ENCODE assay signal across 24 mouse cellular contexts in the genomic region with DNA sequence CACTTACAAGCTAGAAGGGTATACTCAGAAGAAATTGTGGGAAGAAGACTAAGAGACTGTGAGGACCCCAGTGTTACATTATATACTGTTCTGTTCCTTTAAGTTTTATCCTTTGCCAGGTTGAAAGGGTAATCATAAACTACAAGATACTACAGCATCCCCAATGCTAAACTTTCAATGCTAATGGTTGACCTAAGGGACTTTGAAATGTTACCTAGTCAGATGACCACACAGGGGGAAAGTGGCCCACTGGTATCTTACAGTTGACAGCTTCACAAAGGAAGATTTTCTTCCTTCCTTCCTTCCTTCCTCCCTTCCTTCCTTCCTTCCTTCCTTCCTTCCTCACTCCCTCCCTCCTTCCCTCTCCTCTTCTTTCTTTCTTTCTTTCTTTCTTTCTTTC. TPM values are rescaled to one million over a fixed set of nuclear protein-coding genes. Genes with fewer than 3 reads are reported as not detected.
"Had no signal": no experiment of that assay in that cellular context is flagged by ENCODE, and none has a peak within 500 bp of the region (broad histone marks: within the 10 kb centered on the region; RNA-seq: fewer than 3 reads in every experiment).

No protein-coding gene starts in this region.

- H3K9me3 ChIP-seq: heart, embryonic 10.5 days; heart, embryonic 12.5 days; hindbrain, embryonic 10.5 days; hindbrain, embryonic 12.5 days; intestine, embryonic 15.5 days; limb, embryonic 10.5 days; limb, embryonic 12.5 days; liver, embryonic 13.5 days; liver, embryonic 15.5 days had no signal

- H3K36me3 ChIP-seq: heart, embryonic 10.5 days; heart, embryonic 12.5 days; hindbrain, embryonic 10.5 days; hindbrain, embryonic 12.5 days; intestine, embryonic 15.5 days; limb, embryonic 10.5 days; limb, embryonic 12.5 days; liver, embryonic 13.5 days; liver, embryonic 15.5 days had no signal

- H3K9ac ChIP-seq: heart, embryonic 12.5 days; hindbrain, embryonic 12.5 days; hindbrain, embryonic 14.5 days; intestine, embryonic 15.5 days; limb, embryonic 12.5 days; liver, embryonic 13.5 days; liver, embryonic 15.5 days; liver, postnatal 0 days had no signal

- H3K4me1 ChIP-seq: hindbrain, embryonic 10.5 days; hindbrain, embryonic 12.5 days; intestine, embryonic 15.5 days; limb, embryonic 10.5 days; limb, embryonic 12.5 days; liver, embryonic 13.5 days; liver, embryonic 15.5 days had no signal

- H3K4me3 ChIP-seq: gastrocnemius, adult 2 months; heart, embryonic 10.5 days; heart, embryonic 12.5 days; hindbrain, embryonic 10.5 days; hindbrain, embryonic 12.5 days; intestine, embryonic 15.5 days; layer of hippocampus, adult 2 months; left cerebral cortex, adult 2 months; limb, embryonic 10.5 days; limb, embryonic 12.5 days; liver, embryonic 13.5 days; liver, embryonic 15.5 days had no signal

- H3K27ac ChIP-seq: gastrocnemius, adult 2 months; heart, embryonic 10.5 days; hindbrain, embryonic 10.5 days; hindbrain, embryonic 12.5 days; hindbrain, embryonic 14.5 days; intestine, embryonic 15.5 days; layer of hippocampus, adult 2 months; left cerebral cortex, adult 2 months; limb, embryonic 10.5 days; limb, embryonic 12.5 days; liver, embryonic 13.5 days; liver, embryonic 15.5 days had no signal

- H3K27me3 ChIP-seq: heart, embryonic 12.5 days; hindbrain, embryonic 12.5 days; intestine, embryonic 15.5 days; limb, embryonic 12.5 days; liver, embryonic 13.5 days; liver, embryonic 15.5 days had no signal

- DNase-seq: gastrocnemius, adult 2 months; gastrocnemius, postnatal 10 days; gastrocnemius, postnatal 25 days; heart, adult 18-20 months; heart, postnatal 10 days; heart, postnatal 4 days; liver; liver, embryonic 13.5 days; liver, postnatal 0 days had no signal

- ATAC-seq: hindbrain, embryonic 16.5 days; inflammation-experienced regulatory T-cells, adult 6 months; intestine, embryonic 15.5 days; intestine, postnatal 0 days; liver, postnatal 0 days had no signal

- H3K4me2 ChIP-seq: heart, embryonic 12.5 days; hindbrain, embryonic 12.5 days; hindbrain, embryonic 14.5 days; intestine, embryonic 15.5 days; limb, embryonic 12.5 days; liver, embryonic 11.5 days; liver, embryonic 13.5 days; liver, embryonic 15.5 days had no signal

RNA-seq across cellular contexts. Expression of a gene that starts 32.5 kb away (rescaled TPM):
- polyA plus RNA-seq: inflammation-experienced regulatory T-cells, adult 6 months; limb, embryonic 12.5 days had no signal

RNA-seq across cellular contexts. Expression of a gene that starts 51.6 kb away (rescaled TPM):
- polyA plus RNA-seq: inflammation-experienced regulatory T-cells, adult 6 months had no signal
